Mouse (Mus musculus) layer of hippocampus, adult 11-12 months (tissue): Measurements from ENCODE around the gene Pla2g4b.

Source experiments
- DNase-seq: peaks from one replicate; pipeline ENCODE4 v3.0.0; 2022; ENCODE audit warnings: low spot score

Pla2g4b gene

GRCm38 (mm10) chr2:120062248-120062647, 29.0 kb downstream of the Pla2g4b start:
- no peak for DNase-seq

GRCm38 (mm10) chr2:120064639-120065038, 31.4 kb downstream of the Pla2g4b start:
- DNase-seq, result no peak

DNA sequence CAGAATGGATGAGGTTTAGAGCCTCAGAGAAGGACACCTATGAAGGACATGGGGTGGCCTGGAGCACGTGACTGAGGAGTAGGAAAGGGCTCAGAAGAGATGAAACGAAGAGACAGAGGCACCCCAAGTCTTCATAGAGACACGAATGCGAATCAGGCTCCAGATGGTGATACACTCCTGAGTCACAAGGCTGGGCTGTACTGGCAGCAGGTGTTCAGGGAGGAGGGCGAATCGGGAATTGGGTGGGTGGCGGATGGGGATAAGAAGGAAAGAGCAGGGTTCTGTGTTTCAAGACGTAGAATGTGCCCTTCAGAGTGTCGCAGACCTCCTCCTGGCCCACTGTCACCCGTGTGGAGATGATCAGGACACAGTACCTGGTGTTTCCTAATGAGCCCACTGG, 32.0 kb downstream of the Pla2g4b start:
- no peak for DNase-seq

- DNase-seq, result no peak
Observed at GRCm38 (mm10) chr2:120066224-120066623, 33.0 kb downstream of the Pla2g4b start.

- peak; percentile 33 for DNase-seq
Observed at GRCm38 (mm10) chr2:120068555-120069465, 35.6 kb downstream of the Pla2g4b start.

DNA sequence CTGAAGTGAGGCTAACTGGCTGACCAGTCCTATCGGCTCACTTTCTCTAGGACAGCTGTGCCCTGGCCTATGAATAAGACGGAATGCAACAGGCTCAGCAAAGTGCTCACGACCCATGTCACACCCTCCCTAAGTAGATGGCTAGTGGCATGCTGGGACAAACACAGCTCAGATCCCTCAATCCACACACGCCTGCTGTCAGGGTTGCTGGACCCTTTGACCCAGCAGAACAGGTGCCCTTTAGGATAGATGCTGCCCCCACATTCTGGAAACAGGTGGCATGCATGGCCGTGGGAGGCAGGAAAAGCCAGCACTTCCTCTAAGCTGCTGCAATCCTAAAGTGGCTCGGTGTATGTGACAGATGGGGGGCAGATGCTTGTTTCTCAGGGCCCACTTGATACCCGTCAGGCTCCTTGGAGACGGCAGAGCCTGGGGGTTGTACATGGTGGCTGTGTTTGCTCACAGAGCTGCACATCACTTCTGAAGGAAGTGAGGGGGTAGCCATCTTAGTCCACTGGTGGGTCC, 36.3 kb downstream of the Pla2g4b start:
- peak; percentile 79 for DNase-seq

- DNase-seq, result no peak
Observed at GRCm38 (mm10) chr2:120074096-120074495, 40.9 kb downstream of the Pla2g4b start.

DNA sequence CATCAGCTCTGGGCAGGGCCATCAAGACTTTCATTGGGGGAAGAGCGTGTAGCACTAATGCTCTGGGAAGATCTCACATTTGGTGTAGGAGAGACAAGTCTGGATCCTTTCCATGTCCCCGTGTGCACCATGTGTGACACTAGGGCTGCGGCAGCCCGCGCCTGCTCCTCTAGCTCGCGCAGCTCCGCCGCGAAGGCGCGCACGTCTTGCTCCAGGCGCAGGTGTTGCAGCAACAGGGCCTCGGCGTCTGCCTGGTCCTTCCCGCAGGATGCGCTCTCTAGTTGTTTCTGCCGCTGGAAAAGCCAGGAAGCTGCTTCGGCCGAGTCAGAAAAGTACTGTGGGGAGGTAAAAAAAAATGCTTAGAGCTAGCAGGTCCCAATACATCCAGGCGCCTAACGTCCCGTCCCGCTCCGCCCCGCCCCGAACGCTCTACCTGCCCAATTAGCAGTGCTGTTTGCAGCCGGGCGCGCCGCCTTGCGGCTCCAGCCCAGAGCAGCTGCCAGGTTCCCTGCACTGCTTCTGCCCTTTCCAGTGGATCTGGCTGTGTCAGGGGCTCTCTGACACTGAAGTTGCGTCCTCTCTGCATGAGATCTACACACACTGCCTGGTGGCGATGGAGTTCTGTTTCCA, 43.0 kb downstream of the Pla2g4b start:
- peak; percentile 36 for DNase-seq

DNA sequence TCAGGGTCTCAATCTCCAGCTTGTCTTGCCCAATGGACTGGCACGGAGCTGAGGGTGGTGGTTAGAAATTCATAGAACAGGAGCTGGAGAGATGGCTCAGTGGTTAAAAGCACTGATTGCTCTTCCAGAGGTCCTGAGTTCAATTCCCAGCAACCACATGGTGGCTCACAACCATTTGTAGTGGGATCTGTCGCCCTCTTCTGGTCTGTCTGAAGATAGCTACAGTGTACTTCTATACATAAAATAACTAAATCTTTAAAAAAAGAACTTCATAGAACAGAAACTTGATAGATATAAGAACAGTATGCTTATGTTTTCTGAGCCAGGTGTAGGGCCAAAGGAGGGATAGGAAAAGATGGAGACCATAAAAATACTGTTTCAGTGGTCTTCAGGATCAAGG, 49.2 kb downstream of the Pla2g4b start:
- no peak for DNase-seq

GRCm38 (mm10) chr2:120084593-120085361, 51.6 kb downstream of the Pla2g4b start:
- DNase-seq, result no peak

DNA sequence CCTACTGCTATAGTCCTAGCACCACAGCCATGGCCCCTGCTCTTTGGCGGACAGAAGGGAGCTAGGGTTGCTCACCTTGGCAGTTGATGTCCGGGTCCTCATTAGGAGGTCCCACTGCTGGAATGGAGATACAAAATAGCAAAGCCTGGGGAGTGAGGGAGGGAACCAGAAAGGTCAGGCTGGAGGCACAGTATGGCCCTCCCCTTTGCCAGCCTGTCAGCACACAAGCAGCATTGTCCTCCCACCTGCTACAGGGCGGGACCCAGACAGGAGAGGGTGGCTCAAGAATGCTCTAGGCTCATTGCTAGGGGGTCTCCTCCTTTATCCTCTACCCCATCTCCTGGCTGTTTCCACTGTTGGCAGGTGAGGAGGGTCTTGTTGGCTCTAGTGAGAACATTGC, 52.8 kb downstream of the Pla2g4b start:
- DNase-seq, result no peak

GRCm38 (mm10) chr2:120087391-120087790, 54.2 kb downstream of the Pla2g4b start:
- DNase-seq, result no peak

- no peak for DNase-seq
Observed at GRCm38 (mm10) chr2:120087897-120088296, 54.7 kb downstream of the Pla2g4b start.

DNA sequence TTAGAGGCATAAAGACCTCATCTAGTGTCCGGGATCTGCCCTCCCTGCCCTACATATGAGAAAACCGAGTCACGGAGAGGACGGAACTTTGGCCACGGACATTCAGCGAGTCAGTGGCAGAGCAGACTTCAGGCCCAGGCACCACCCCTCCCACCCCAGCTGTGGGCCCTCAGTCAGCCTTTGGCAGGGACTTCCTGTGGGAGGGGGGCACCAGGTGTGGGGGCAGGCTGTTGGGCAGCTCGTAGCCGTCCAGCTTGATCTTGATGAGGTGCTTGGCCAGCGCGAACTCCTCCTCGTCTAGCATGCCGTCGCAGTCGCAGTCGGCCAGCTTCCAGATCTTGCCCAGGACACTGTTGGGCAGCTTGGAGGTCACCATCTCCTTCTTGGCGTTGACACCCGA, 57.8 kb downstream of the Pla2g4b start:
- no peak for DNase-seq
